Mouse (Mus musculus) liver, embryonic 14.5 days (tissue): ENCODE results near the gene Sdr42e1.

Experiments
- CTCF ChIP-seq: IDR thresholded peaks from 2 replicates; pipeline ENCODE4 v1.5.1; 2016; ENCODE audit warnings: antibody characterized with exemption, low read depth, control low read depth
- EP300 ChIP-seq: IDR thresholded peaks from 2 replicates; pipeline ENCODE4 v1.6.1; 2016; ENCODE audit warnings: antibody characterized with exemption, low read depth

GRCm38 (mm10) chr8:117670461-117670860, 3.0 kb downstream of the Sdr42e1 start:
- TF ChIP-seq CTCF (no peak), EP300 (no peak)
